Mouse (Mus musculus) liver, embryonic 12.5 days (tissue): ENCODE measurements around the gene Slc30a7. TPM values are rescaled to one million over a fixed set of nuclear protein-coding genes. Genes with fewer than 3 reads are reported as not detected.

Experiments
- ATAC-seq: fragments of 200-750 bp; cut with Nextera tagmentation; 2 replicates; pipeline ENCODE4 v1.8.0; 2017; ENCODE audit warnings: moderate number of reproducible peaks, mild to moderate bottlenecking, moderate library complexity
- H3K27ac ChIP-seq: fragments of 300-500 bp; sonication (generic); 2 replicates; pipeline ENCODE4 v1.5.1; 2016; ENCODE audit warnings: mild to moderate bottlenecking
- H3K27me3 ChIP-seq: fragments of 300-500 bp; sonication (generic); replicated peaks from 2 replicates; pipeline ENCODE4 v1.6.1; 2016; ENCODE audit warnings: mild to moderate bottlenecking, moderate library complexity
- H3K36me3 ChIP-seq: fragments of 300-500 bp; sonication (generic); 2 replicates; pipeline ENCODE4 v1.6.1; 2016; ENCODE audit warnings: mild to moderate bottlenecking, moderate library complexity
- H3K4me1 ChIP-seq: fragments of 300-500 bp; sonication (generic); 2 replicates; pipeline ENCODE4 v1.6.1; 2016
- H3K4me2 ChIP-seq: fragments of 300-500 bp; sonication (generic); 2 replicates; pipeline ENCODE4 v1.6.1; 2016; ENCODE audit warnings: mild to moderate bottlenecking, moderate library complexity
- H3K4me3 ChIP-seq: fragments of 300-500 bp; sonication (generic); 2 replicates; pipeline ENCODE4 v1.5.1; 2016; ENCODE audit warnings: mild to moderate bottlenecking, moderate library complexity
- H3K9ac ChIP-seq: fragments of 300-500 bp; sonication (generic); 2 replicates; pipeline ENCODE4 v1.6.1; 2016; ENCODE audit warnings: mild to moderate bottlenecking, moderate library complexity
- H3K9me3 ChIP-seq: fragments of 300-500 bp; sonication (generic); replicated peaks from 2 replicates; pipeline ENCODE4 v1.6.1; 2016; ENCODE audit warnings: mild to moderate bottlenecking, moderate library complexity
- WGBS: fragments of 180-500 bp; shearing (Covaris S2); methylation state at CpG from one replicate; pipeline ENCODE4 v1.1.7; 2016; ENCODE audit not compliant: insufficient replicate concordance; 5-methylcytosine and 5-hydroxymethylcytosine counted together
- polyA plus RNA-seq: library from polyadenylated mRNA; unstranded; fragments of >200 nt; fragmentation: Nextera tagmentation; extraction: Ambion mirVana; gene quantifications from 2 replicates; pipeline ENCODE4 v1.2.1, GENCODE M21; 2016

Slc30a7 gene
- polyA plus RNA-seq, 1 experiment from 2014 or later: 14.2 TPM

DNA sequence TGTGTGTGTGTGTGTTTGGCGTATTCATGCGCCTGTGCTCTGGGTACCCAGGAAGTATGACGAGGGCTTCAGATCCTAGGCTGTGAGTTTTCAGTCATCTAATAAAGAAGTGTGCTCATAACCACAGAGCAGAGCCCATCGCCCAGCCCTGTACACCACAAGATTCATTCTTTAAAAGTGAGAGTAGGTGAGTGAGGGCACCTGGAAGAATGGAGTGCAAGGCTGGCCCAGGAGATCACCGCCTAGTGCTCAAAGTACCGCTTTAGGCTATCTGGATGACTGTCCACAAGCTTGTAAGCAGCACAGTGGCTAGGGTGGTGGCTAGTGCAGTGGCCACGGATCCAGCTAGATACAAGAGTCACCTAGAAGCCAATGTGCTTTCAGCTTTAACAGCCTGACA is 50.0 kb downstream of the Slc30a7 start:
- no peak overlapping the region for H3K4me2 ChIP-seq
- H3K9me3 ChIP-seq: no peaks in the 10 kb centered on the region
- H3K36me3 ChIP-seq: peaks cover 64% of the 10 kb centered on the region
- H3K27ac ChIP-seq: no peak overlapping the region
- no peaks in the 10 kb centered on the region for H3K4me1 ChIP-seq
- H3K27me3 ChIP-seq: no peaks in the 10 kb centered on the region
- no peak for ATAC-seq
- WGBS: 80% methylated on average over 7 of the region's 7 CpGs
- no peak overlapping the region for H3K9ac ChIP-seq
- H3K4me3 ChIP-seq: no peak overlapping the region

DNA sequence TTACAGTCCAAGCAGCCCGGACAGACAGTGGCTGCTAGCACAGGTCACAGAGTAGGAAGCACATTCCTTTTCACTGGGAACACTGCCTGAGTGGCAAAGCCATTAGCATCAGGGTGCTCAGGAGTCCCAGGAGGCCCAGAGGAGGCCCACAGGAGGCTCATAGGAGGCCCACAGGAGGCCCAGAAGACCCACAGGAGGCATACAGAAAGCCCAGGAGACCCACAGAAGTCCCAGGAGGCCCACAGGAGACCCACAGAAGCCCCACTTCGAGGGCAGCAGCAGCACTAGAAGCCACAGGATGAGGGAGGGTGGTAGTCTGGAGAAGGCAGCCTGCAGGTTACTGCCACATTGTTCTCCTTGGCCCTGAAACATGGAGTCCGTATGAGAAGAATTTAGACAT is 54.1 kb downstream of the Slc30a7 start:
- H3K36me3 ChIP-seq: peaks cover 75% of the 10 kb centered on the region
- no peaks in the 10 kb centered on the region for H3K27me3 ChIP-seq
- ATAC-seq: no peak
- no peaks in the 10 kb centered on the region for H3K9me3 ChIP-seq
- H3K9ac ChIP-seq: no peak overlapping the region
- no peak overlapping the region for H3K27ac ChIP-seq
- no peak overlapping the region for H3K4me2 ChIP-seq
- 76% methylated on average over 3 of the region's 3 CpGs for WGBS
- H3K4me1 ChIP-seq: peaks cover 17% of the 10 kb centered on the region; the same call in 1 of the 2 replicates
- no peak overlapping the region for H3K4me3 ChIP-seq

DNA sequence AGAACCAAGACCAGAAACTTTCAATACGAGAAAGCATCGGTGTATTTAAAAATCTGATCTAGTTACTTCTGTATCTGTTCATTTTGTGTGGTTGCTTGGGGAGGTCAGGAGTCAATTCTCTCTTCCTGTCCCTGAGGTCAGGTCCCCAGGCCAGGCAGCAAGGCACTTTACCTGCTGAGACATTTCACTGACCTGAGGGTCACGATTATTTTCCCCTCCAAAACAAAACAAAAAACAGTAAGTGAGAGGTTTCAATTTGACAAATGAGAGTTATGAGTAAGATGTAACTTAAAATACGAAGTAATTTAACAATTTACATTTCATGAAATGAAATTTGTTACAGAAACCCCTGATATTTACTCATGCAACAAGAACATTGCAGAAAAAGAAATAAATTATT is 54.9 kb downstream of the Slc30a7 start:
- H3K27me3 ChIP-seq: no peaks in the 10 kb centered on the region
- no peaks in the 10 kb centered on the region for H3K9me3 ChIP-seq
- WGBS: 71% methylated on average over 4 of the region's 4 CpGs

DNA sequence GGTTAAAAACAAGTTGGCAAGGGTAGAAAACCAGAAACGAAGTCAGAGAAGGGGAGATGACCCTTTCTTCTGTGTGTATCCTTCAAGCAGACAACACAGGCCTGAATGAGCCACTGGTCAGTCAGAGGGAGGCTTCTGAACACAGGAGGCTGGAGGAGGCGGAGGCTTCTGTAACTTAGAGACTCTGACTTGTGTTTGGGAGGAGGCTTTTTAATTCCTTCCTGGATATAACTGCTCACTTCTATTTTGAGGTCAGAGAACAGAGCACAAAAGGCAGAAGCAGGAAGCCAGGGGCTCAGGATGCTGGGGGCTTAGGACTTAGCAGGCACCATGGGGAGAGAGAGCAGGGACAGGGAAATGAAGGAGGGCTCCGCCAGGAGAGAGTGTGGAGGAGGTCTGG is 56.0 kb downstream of the Slc30a7 start:
- peaks cover 19% of the 10 kb centered on the region for H3K4me1 ChIP-seq
- H3K9me3 ChIP-seq: no peaks in the 10 kb centered on the region
- WGBS: 74% methylated on average over 3 of the region's 3 CpGs
- ATAC-seq: no peak
- H3K27me3 ChIP-seq: no peaks in the 10 kb centered on the region
- no peak overlapping the region for H3K4me3 ChIP-seq
- peaks cover 69% of the 10 kb centered on the region for H3K36me3 ChIP-seq
- no peak overlapping the region for H3K27ac ChIP-seq
- no peak overlapping the region for H3K9ac ChIP-seq
- H3K4me2 ChIP-seq: no peak overlapping the region

More for the DNA sequence above, 54.9 kb downstream of the Slc30a7 start:
- Histone ChIP-seq H3K4me1 (peaks cover 17% of the 10 kb centered on the region; the same call in 1 of the 2 replicates), H3K36me3 (peaks cover 73% of the 10 kb centered on the region), H3K9ac (no peak overlapping the region), H3K4me2 (no peak overlapping the region), H3K27ac (no peak overlapping the region), H3K4me3 (no peak overlapping the region)
- ATAC-seq: no peak

DNA sequence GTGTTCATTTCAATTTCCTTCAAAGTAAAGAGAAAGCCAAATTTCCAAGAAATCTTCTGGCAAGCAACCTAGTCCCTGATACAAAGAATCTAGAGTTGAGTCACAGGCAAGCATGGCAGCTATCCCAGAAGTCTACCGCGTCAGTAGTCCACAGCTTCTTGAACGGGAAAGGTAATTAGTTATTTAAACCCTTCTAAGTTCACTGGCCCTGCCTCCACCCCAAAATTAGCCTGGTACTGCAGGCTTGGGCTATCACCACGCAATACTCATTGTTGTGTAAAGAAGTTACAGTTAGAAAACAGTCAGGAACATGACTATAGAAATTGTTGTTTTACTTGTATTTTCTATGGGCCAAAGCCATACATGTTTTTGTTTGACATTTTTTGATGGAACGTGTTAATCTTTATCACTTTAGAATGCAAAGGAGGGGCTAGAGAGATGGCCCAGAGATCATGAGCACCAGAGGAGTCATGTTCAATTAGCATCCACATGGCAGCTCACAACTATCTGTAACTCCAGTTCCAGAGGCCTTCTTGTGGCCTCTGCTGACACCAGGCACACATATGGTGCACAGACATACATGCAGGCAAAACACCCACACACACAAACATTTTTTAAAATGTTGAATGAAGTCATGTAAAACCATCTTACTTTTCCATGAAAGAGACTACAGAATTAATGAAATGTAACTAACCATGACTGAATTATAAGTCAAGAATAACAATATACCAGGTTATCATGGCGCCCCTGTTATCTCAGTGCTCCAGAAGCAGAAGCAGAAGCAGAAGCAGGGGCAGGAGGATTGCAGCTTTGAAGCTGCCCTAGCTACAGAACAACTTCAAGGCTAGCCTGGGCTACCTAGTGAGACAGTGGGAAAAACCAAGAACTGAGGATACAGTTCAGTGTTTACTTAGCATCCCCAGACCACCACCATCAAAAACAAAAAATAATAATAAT is 57.0 kb downstream of the Slc30a7 start:
- Histone ChIP-seq H3K4me3 (no peak overlapping the region), H3K27ac (no peak overlapping the region), H3K27me3 (no peaks in the 10 kb centered on the region), H3K4me2 (no peak overlapping the region), H3K36me3 (peaks cover 67% of the 10 kb centered on the region), H3K9me3 (no peaks in the 10 kb centered on the region), H3K4me1 (peaks cover 21% of the 10 kb centered on the region), H3K9ac (no peak overlapping the region)
- peak; percentile 73 for ATAC-seq
- WGBS: 79% methylated on average over 6 of the region's 6 CpGs

DNA sequence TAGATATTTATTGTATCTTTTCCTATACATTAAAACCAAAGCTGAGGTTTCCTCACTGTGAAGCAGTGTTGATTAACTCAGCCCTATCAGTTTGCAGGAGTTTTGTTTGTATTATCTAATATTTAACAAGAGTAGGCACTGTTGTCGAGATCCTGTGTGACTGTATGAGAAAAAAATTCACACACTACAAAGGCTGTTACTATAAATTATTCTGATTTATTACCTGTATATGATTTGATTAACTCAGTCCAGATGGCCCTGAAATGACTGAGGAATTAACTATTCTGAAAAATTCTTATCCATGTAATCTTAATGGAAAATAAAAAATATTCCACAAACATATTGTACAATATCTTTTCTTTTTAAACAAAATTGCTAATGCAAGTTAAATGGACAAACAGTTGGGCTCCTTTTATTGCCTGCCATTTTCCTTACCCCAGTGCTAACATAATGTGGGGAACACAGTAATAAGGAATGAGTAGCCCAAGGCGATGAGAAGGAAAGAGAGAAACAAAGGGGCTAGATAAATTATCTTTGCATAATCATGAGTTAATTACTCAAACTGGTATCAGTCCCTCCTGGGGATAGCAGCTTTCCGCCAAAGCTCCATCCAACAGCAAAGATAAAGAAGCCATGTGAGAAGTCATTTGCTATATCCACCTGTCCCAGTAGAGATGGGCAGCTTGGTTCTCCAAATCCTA is 57.8 kb downstream of the Slc30a7 start:
- ATAC-seq: no peak
- Histone ChIP-seq H3K4me1 (peaks cover 21% of the 10 kb centered on the region), H3K36me3 (peaks cover 67% of the 10 kb centered on the region), H3K4me3 (no peak overlapping the region), H3K9ac (no peak overlapping the region), H3K9me3 (no peaks in the 10 kb centered on the region), H3K4me2 (no peak overlapping the region), H3K27me3 (no peaks in the 10 kb centered on the region), H3K27ac (no peak overlapping the region)
- 55% methylated on average over 3 of the region's 3 CpGs for WGBS

DNA sequence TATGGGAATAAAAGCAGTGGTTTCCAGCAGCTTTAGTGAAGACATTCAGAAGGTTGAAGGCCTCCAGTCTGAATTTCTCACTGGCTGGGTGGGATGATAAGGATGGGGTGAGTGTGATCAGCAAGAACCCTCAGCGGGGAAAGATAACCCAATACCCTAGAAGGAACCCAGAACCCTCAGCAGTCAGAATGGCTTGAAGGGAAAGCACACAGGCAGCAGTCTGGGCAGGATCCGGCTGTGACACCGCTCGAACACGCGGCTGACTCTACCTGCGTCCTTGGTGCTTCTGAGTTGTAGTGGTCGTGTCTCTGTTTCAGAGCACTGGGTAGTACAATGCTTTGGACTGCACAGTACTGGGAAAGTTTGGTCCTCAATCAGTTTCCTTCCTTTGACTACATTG is 60.9 kb downstream of the Slc30a7 start:
- Histone ChIP-seq H3K9me3 (no peaks in the 10 kb centered on the region), H3K9ac (no peak overlapping the region), H3K36me3 (peaks cover 66% of the 10 kb centered on the region), H3K27ac (no peak overlapping the region), H3K4me3 (no peak overlapping the region), H3K27me3 (no peaks in the 10 kb centered on the region), H3K4me2 (no peak overlapping the region), H3K4me1 (peaks cover 21% of the 10 kb centered on the region)
- 81% methylated on average over 8 of the region's 8 CpGs for WGBS
- peak; percentile 63; the same call in 1 of the 2 replicates for ATAC-seq

DNA sequence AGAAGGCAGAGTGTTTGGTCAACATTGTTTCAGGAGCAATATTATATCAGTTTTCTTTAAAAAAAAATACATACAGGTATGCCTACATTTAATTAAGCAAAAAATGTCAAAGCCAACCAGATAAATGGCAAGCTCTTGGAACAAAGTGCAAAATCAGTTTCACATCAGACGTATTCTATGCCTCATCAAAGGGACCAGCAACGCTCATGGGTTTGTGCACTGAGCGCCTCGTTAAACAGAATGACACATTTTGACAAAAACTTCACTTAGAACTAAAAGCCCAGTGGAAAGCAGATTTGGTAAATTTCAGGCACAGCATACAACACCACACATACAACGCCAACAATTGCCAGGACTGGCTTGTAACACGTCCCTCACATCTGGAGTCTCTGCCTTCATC is 62.8 kb downstream of the Slc30a7 start:
- 84% methylated on average over 6 of the region's 6 CpGs for WGBS
- Histone ChIP-seq H3K4me1 (peaks cover 4% of the 10 kb centered on the region), H3K4me3 (no peak overlapping the region), H3K9me3 (no peaks in the 10 kb centered on the region), H3K9ac (no peak overlapping the region), H3K27ac (no peak overlapping the region), H3K27me3 (no peaks in the 10 kb centered on the region), H3K36me3 (peaks cover 65% of the 10 kb centered on the region), H3K4me2 (no peak overlapping the region)
- ATAC-seq: no peak

DNA sequence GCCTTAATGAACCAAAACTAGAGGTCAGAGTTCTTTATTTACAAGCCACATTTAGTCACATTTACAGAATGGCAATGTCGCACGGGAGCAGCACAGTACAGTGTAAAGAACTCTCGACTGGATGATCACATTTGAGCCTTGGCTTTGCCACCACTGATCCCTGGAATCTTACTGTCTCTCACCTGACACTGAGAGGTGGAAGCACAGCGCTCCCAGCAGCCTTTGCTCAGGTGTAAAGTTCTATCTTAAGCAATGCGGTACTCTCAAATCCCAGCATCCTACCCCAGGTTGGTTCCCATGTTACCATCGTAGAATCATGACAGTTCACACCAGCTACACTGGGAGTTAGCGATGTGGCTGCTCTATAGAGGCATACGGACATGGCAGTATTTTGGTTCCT is 65.7 kb downstream of the Slc30a7 start:
- H3K4me1 ChIP-seq: peaks cover 4% of the 10 kb centered on the region
- WGBS: 89% methylated on average over 8 of the region's 8 CpGs
- H3K9me3 ChIP-seq: no peaks in the 10 kb centered on the region
- no peak for ATAC-seq
- H3K9ac ChIP-seq: no peak overlapping the region
- H3K27me3 ChIP-seq: no peaks in the 10 kb centered on the region
- H3K27ac ChIP-seq: no peak overlapping the region
- no peak overlapping the region for H3K4me2 ChIP-seq
- no peak overlapping the region for H3K4me3 ChIP-seq
- H3K36me3 ChIP-seq: peaks cover 59% of the 10 kb centered on the region

DNA sequence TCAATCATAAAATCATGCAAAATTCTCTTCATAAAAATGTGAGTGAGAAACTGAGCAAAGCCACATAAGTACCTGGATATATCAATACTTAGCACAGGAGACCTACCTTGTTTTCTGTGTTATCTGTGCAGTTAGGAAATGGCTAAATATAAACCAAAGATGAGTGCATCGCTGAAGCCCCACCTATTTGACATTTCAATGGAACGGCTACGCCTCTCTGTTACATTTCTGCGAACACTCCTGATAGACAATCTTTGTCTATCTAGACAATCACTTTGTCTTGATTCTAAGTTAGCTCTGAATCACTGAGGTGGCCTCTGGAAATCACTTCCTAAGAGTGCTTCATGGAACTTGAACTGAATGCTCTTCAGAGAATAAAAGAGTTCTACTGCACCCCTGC is 66.7 kb downstream of the Slc30a7 start:
- no peaks in the 10 kb centered on the region for H3K4me1 ChIP-seq
- no peak for ATAC-seq
- H3K4me3 ChIP-seq: no peak overlapping the region
- H3K9me3 ChIP-seq: no peaks in the 10 kb centered on the region
- no peak overlapping the region for H3K9ac ChIP-seq
- 78% methylated on average over 4 of the region's 4 CpGs for WGBS
- H3K27me3 ChIP-seq: no peaks in the 10 kb centered on the region
- no peak overlapping the region for H3K4me2 ChIP-seq
- no peak overlapping the region for H3K27ac ChIP-seq
- H3K36me3 ChIP-seq: peaks cover 55% of the 10 kb centered on the region

DNA sequence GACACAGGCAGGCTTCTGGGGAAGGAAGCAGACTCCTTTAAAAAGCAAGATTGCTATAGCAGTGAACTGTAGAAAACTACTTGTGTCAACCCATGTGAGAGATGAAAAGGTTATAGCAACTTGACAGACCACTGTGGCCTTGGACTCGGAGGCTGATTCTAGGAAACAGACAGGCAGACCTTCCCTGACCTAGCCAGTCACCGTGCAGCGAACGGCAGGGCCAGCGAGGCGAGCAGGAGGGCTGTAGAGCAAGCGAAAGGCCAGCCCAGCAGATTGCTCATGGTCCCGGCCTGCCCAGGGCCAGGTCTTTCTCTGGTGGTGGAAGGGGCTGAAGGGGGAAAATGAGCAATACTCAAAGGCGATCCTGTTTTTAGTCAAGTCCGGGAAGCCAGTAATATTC is 69.4 kb downstream of the Slc30a7 start:
- Histone ChIP-seq H3K9ac (no peak overlapping the region), H3K36me3 (peaks cover 38% of the 10 kb centered on the region), H3K4me3 (no peak overlapping the region), H3K9me3 (no peaks in the 10 kb centered on the region), H3K27ac (no peak overlapping the region), H3K4me2 (no peak overlapping the region), H3K27me3 (no peaks in the 10 kb centered on the region), H3K4me1 (no peaks in the 10 kb centered on the region)
- WGBS: 80% methylated on average over 10 of the region's 10 CpGs
- ATAC-seq: no peak
